In the genomic region with DNA sequence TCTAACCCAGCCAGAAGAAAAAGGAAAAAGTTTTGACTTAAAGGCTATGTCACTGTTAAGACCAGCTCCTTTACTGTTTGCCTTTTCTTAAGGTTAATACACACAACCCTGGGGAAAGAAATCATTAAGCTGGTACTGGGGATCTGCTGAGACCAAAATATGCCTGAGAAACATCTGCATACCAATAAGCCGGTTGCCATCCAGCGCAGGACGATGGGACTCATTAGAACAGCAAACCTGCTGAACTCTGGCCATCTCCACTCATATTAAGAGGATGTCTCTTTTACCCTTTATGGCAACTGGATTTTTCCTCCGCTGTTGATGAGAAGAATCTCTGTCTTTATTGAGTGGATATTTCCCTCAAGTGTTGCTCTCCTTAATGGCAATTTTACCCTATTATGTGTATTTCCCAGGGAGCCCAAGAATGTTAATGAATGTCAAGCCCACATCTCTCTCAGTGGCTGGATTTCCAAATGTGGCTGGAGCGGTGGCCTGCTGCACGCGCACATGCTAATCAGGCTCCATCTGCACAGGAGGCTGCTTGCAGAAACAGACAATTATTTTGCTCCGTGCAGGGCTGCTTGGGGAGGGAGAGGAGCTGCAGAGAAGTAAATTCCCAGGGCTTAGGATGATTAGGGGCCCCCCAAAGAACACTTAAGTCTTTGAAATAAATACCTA, we compare ENCODE assay signal across 12 mouse cellular contexts.
DNase-seq lines count a peak whose midpoint lies in the region; ATAC-seq and TF ChIP-seq lines count a peak whose summit lies in the region.
"Had no signal": no experiment of that assay in that cellular context is flagged by ENCODE, and none has a peak within 500 bp of the region (broad histone marks: within the 10 kb centered on the region; RNA-seq: fewer than 3 reads in every experiment).

No protein-coding gene starts in this region.

- intact Hi-C loops in gastrocnemius, postnatal 14 days (cut with DNase I; ENCODE audit: low total_unique reads) = no loop called here
- intact Hi-C loops in left cerebral cortex, postnatal 14 days (cut with DNase I) = no loop called here

- peaks cover 6% of the 10 kb centered on the region; the same call in 1 of the 2 replicates for H3K4me1 ChIP-seq in intestine, embryonic 14.5 days (replicated peaks; ENCODE audit: control insufficient read depth, insufficient read depth, low read length)
- H3K4me1 ChIP-seq in intestine, embryonic 15.5 days (replicated peaks) = 0 out of 2 replicates have a peak, but pooled peaks cover 2% of the 10 kb centered on the region
- H3K4me1 ChIP-seq in forebrain, embryonic 11.5 days (replicated peaks; ENCODE audit: control insufficient read depth, insufficient read depth, low read length) = peaks cover 14% of the 10 kb centered on the region; the same call in 1 of the 2 replicates
- H3K4me1 ChIP-seq in hindbrain, postnatal 0 days (ENCODE audit: insufficient read depth, low read length) = no peaks in the 10 kb centered on the region
- H3K4me1 ChIP-seq in neural tube, embryonic 12.5 days = peaks cover 10% of the 10 kb centered on the region

- 0 out of 2 replicates have a peak overlapping the region, but pooled peaks have one; percentile 4 for H3K27ac ChIP-seq in intestine, embryonic 14.5 days (ENCODE audit: low read depth)
- no peak overlapping the region for H3K27ac ChIP-seq in intestine, embryonic 15.5 days
- H3K27ac ChIP-seq in forebrain, embryonic 11.5 days (ENCODE audit: low read depth, low read length) = peak overlapping the region; percentile 82
- H3K27ac ChIP-seq in hindbrain, postnatal 0 days = no peak overlapping the region
- H3K27ac ChIP-seq in neural tube, embryonic 12.5 days = no peak overlapping the region
- H3K27ac ChIP-seq: left cerebral cortex, adult 2 months had no signal

- no peak for TF ChIP-seq CTCF in hindbrain, postnatal 0 days (IDR thresholded peaks at IDR 0.05; ENCODE audit: low read depth)

- no peak for ATAC-seq in intestine, embryonic 14.5 days (replicated peaks; ENCODE audit: low FRiP score, low TSS enrichment, low read depth)
- no peak for ATAC-seq in intestine, embryonic 15.5 days
- peak; percentile 90 for ATAC-seq in forebrain, embryonic 11.5 days (replicated peaks; ENCODE audit: low FRiP score)
- ATAC-seq in hindbrain, postnatal 0 days = 0 out of 2 replicates have a peak, but pooled peaks have one; percentile 51
- peak; percentile 65; the same call in 1 of the 2 replicates for ATAC-seq in neural tube, embryonic 12.5 days (ENCODE audit: low FRiP score, low read depth)
- ATAC-seq: intestine, embryonic 16.5 days had no signal

- 46% methylated on average over 8 of the region's 8 CpGs for WGBS in intestine, embryonic 14.5 days
- WGBS in intestine, embryonic 15.5 days = 55% methylated on average over 8 of the region's 8 CpGs
- 9% methylated on average over 8 of the region's 8 CpGs for WGBS in forebrain, embryonic 11.5 days
- WGBS in hindbrain, postnatal 0 days = 16% methylated on average over 8 of the region's 8 CpGs
- WGBS in neural tube, embryonic 12.5 days = 37% methylated on average over 8 of the region's 8 CpGs

- no peaks in the 10 kb centered on the region for H3K36me3 ChIP-seq in intestine, embryonic 14.5 days (ENCODE audit: control insufficient read depth, insufficient read depth, low read length)
- H3K36me3 ChIP-seq in intestine, embryonic 15.5 days = no peaks in the 10 kb centered on the region
- H3K36me3 ChIP-seq in forebrain, embryonic 11.5 days (ENCODE audit: control insufficient read depth, insufficient read depth, low read length) = no peaks in the 10 kb centered on the region
- H3K36me3 ChIP-seq in hindbrain, postnatal 0 days (ENCODE audit: insufficient read depth, low read length) = no peaks in the 10 kb centered on the region
- H3K36me3 ChIP-seq in neural tube, embryonic 12.5 days = no peaks in the 10 kb centered on the region

- no peaks in the 10 kb centered on the region for H3K27me3 ChIP-seq in intestine, embryonic 14.5 days (replicated peaks; ENCODE audit: control insufficient read depth, insufficient read depth, low read length)
- H3K27me3 ChIP-seq in intestine, embryonic 15.5 days (replicated peaks) = no peaks in the 10 kb centered on the region
- H3K27me3 ChIP-seq in forebrain, embryonic 11.5 days (ENCODE audit: control insufficient read depth, insufficient read depth, low read length) = no peaks in the 10 kb centered on the region
- H3K27me3 ChIP-seq in hindbrain, postnatal 0 days (ENCODE audit: insufficient read depth, low read length) = no peaks in the 10 kb centered on the region
- H3K27me3 ChIP-seq in neural tube, embryonic 12.5 days (replicated peaks) = no peaks in the 10 kb centered on the region

- no peak for DNase-seq in intestine, embryonic 14.5 days (ENCODE audit: low spot score)
- DNase-seq in forebrain, embryonic 11.5 days (ENCODE audit: low spot score) = peak; percentile 82
- peak; percentile 32 for DNase-seq in hindbrain, postnatal 0 days (ENCODE audit: low spot score)
- DNase-seq in gastrocnemius, postnatal 14 days = no peak
- DNase-seq in cerebellum, adult 9-10 months = no peak
- DNase-seq in left cerebral cortex, postnatal 14 days (ENCODE audit: low spot score in 2 of 2) = no peak
- DNase-seq: lung, adult 2 months; right cerebral cortex, postnatal 25 days had no signal

- H3K4me2 ChIP-seq in intestine, embryonic 14.5 days (ENCODE audit: low read length) = no peak overlapping the region
- no peak overlapping the region for H3K4me2 ChIP-seq in intestine, embryonic 15.5 days (replicated peaks)
- 0 out of 2 replicates have a peak overlapping the region, but pooled peaks have one; percentile 1 for H3K4me2 ChIP-seq in forebrain, embryonic 11.5 days (ENCODE audit: low read depth, low read length, severe bottlenecking)
- H3K4me2 ChIP-seq in hindbrain, postnatal 0 days (ENCODE audit: low read depth, low read length) = no peak overlapping the region
- no peak overlapping the region for H3K4me2 ChIP-seq in neural tube, embryonic 12.5 days (replicated peaks)

- no peak overlapping the region for H3K9ac ChIP-seq in intestine, embryonic 14.5 days (ENCODE audit: low read length)
- no peak overlapping the region for H3K9ac ChIP-seq in intestine, embryonic 15.5 days
- H3K9ac ChIP-seq in forebrain, embryonic 11.5 days (ENCODE audit: low read length) = no peak overlapping the region
- H3K9ac ChIP-seq in hindbrain, postnatal 0 days (replicated peaks; ENCODE audit: low read length) = no peak overlapping the region
- H3K9ac ChIP-seq in neural tube, embryonic 12.5 days = 0 out of 2 replicates have a peak overlapping the region, but pooled peaks have one; percentile 14

- H3K9me3 ChIP-seq in intestine, embryonic 14.5 days (ENCODE audit: control insufficient read depth, low read length) = no peaks in the 10 kb centered on the region
- no peaks in the 10 kb centered on the region for H3K9me3 ChIP-seq in intestine, embryonic 15.5 days
- no peaks in the 10 kb centered on the region; the same call in 1 of the 2 replicates for H3K9me3 ChIP-seq in forebrain, embryonic 11.5 days (ENCODE audit: control insufficient read depth, low read length)
- no peaks in the 10 kb centered on the region for H3K9me3 ChIP-seq in hindbrain, postnatal 0 days (ENCODE audit: low read length)
- no peaks in the 10 kb centered on the region for H3K9me3 ChIP-seq in neural tube, embryonic 12.5 days

- H3K4me3 ChIP-seq in intestine, embryonic 14.5 days (ENCODE audit: low read depth, low read length) = no peak overlapping the region
- no peak overlapping the region for H3K4me3 ChIP-seq in intestine, embryonic 15.5 days (replicated peaks)
- H3K4me3 ChIP-seq in forebrain, embryonic 11.5 days (ENCODE audit: low read depth, low read length) = no peak overlapping the region
- no peak overlapping the region for H3K4me3 ChIP-seq in hindbrain, postnatal 0 days (ENCODE audit: low read length)
- no peak overlapping the region for H3K4me3 ChIP-seq in neural tube, embryonic 12.5 days
- H3K4me3 ChIP-seq: left cerebral cortex, adult 2 months had no signal

Comparison
In these comparisons a context has a peak if more than half of its experiments do, and no peak if none do; other contexts are left out.
1. H3K27ac ChIP-seq: peak in intestine, embryonic 14.5 days (single experiment) and forebrain, embryonic 11.5 days (single experiment); none in intestine, embryonic 15.5 days (single experiment), hindbrain, postnatal 0 days (single experiment) and neural tube, embryonic 12.5 days (single experiment).
2. ATAC-seq: peak in forebrain, embryonic 11.5 days (single experiment), hindbrain, postnatal 0 days (single experiment) and neural tube, embryonic 12.5 days (single experiment); none in intestine, embryonic 14.5 days (single experiment) and intestine, embryonic 15.5 days (single experiment).
3. DNase-seq: peak in forebrain, embryonic 11.5 days (single experiment) and hindbrain, postnatal 0 days (single experiment); none in intestine, embryonic 14.5 days (single experiment), gastrocnemius, postnatal 14 days (single experiment), cerebellum, adult 9-10 months (single experiment) and left cerebral cortex, postnatal 14 days (0 of 2).